Mouse (Mus musculus): ENCODE measurements around the gene Vgll4.
A peak's percentile ranks its signal among the peaks of the same experiment; 100 is the strongest.

The Vgll4 gene

GRCm38 (mm10) chr6:114939666-114940065, 30.1 kb downstream of the Vgll4 start:
- DNase-seq (ENCODE audit: low spot score), result no peak

- no peak for DNase-seq (ENCODE audit: low spot score)
Measured at GRCm38 (mm10) chr6:114936941-114937313, 32.9 kb downstream of the Vgll4 start.

GRCm38 (mm10) chr6:114936297-114936940, 33.4 kb downstream of the Vgll4 start:
- DNase-seq (ENCODE audit: low spot score), result no peak

GRCm38 (mm10) chr6:114935362-114935761, 34.4 kb downstream of the Vgll4 start:
- DNase-seq (ENCODE audit: low spot score), result no peak

GRCm38 (mm10) chr6:114934045-114934444, 35.7 kb downstream of the Vgll4 start:
- no peak for DNase-seq (ENCODE audit: low spot score)

- DNase-seq (ENCODE audit: low spot score), result no peak
Measured at GRCm38 (mm10) chr6:114932991-114933392, 36.8 kb downstream of the Vgll4 start.

GRCm38 (mm10) chr6:114932116-114932500, 37.7 kb downstream of the Vgll4 start:
- peak; percentile 31 for DNase-seq (ENCODE audit: low spot score)

- DNase-seq (ENCODE audit: low spot score), result peak; percentile 70
Measured at GRCm38 (mm10) chr6:114931212-114932115, 38.3 kb downstream of the Vgll4 start.

- DNase-seq (ENCODE audit: low spot score), result no peak
Measured at GRCm38 (mm10) chr6:114930646-114931045, 39.1 kb downstream of the Vgll4 start.

- peak; percentile 39 for DNase-seq (ENCODE audit: low spot score)
Measured at GRCm38 (mm10) chr6:114930038-114930591, 39.7 kb downstream of the Vgll4 start.

- peak; percentile 71 for DNase-seq (ENCODE audit: low spot score)
Measured at GRCm38 (mm10) chr6:114929346-114929745, 40.4 kb downstream of the Vgll4 start.

GRCm38 (mm10) chr6:114928462-114928861, 41.3 kb downstream of the Vgll4 start:
- peak; percentile 79 for DNase-seq (ENCODE audit: low spot score)

- DNase-seq (ENCODE audit: low spot score), result no peak
Measured at GRCm38 (mm10) chr6:114927400-114927799, 42.4 kb downstream of the Vgll4 start.

- DNase-seq (ENCODE audit: low spot score), result peak; percentile 58
Measured at GRCm38 (mm10) chr6:114926369-114927157, 43.2 kb downstream of the Vgll4 start.

GRCm38 (mm10) chr6:114925196-114925595, 44.6 kb downstream of the Vgll4 start:
- DNase-seq (ENCODE audit: low spot score), result no peak

- peak; percentile 43 for DNase-seq (ENCODE audit: low spot score)
Measured at GRCm38 (mm10) chr6:114922355-114923096, 47.3 kb downstream of the Vgll4 start.

- peak; percentile 88 for DNase-seq (ENCODE audit: low spot score)
Measured at GRCm38 (mm10) chr6:114921632-114922354, 48.0 kb downstream of the Vgll4 start.

GRCm38 (mm10) chr6:114920523-114921445, 49.0 kb downstream of the Vgll4 start:
- DNase-seq (ENCODE audit: low spot score), result peak; percentile 35

- DNase-seq (ENCODE audit: low spot score), result no peak
Measured at GRCm38 (mm10) chr6:114919670-114920313, 50.0 kb downstream of the Vgll4 start.
